Mouse (Mus musculus): ENCODE measurements around the gene Rilpl1.

GRCm38 (mm10) chr5:124462297-124463025 is 68.7 kb downstream of the Rilpl1 start:
- TF ChIP-seq CTCF (IDR thresholded peaks at IDR 0.05; ENCODE audit: low read depth) (no peak), EP300 (IDR thresholded peaks at IDR 0.05; ENCODE audit: low read depth) (no peak)

Data from liver, embryonic 14.5 days (tissue).